Mouse (Mus musculus) adrenal gland, postnatal 25 days (tissue): ENCODE results near the gene Abca14. TPM values are rescaled to one million over a fixed set of nuclear protein-coding genes. Genes with fewer than 3 reads are reported as not detected.
A peak's percentile ranks its signal among the peaks of the same experiment; 100 is the strongest.

Experiments used
- DNase-seq: peaks from one replicate; pipeline ENCODE4 v3.0.0; 2021; ENCODE audit warnings: mixed read lengths
- long read RNA-seq: library from polyadenylated mRNA; stranded (forward); transcript quantifications from one replicate; pipeline ENCODE4 v2.0.0, GENCODE M21; 2021
- total RNA-seq: library from RNA; stranded (reverse); gene quantifications from 2 replicates; pipeline ENCODE4 v1.2.3, GENCODE M21; 2021

The Abca14 gene
- total RNA-seq = not detected in 2 replicates
- long read RNA-seq = 0 reads

GRCm38 (mm10) chr7:120203789-120204188 is at the start of gene Abca14:
Gene Abca14 (plus strand): TSS chr7:120203961.
- peak; percentile 90 for DNase-seq

- DNase-seq = no peak
Measured at GRCm38 (mm10) chr7:120156841-120157409, 46.8 kb upstream of the Abca14 start.

- DNase-seq = no peak
Measured at GRCm38 (mm10) chr7:120157575-120158061, 46.1 kb upstream of the Abca14 start.

GRCm38 (mm10) chr7:120158121-120158613 is 45.6 kb upstream of the Abca14 start:
- DNase-seq = no peak

GRCm38 (mm10) chr7:120163581-120164251 is 40.0 kb upstream of the Abca14 start:
- DNase-seq = no peak

GRCm38 (mm10) chr7:120172188-120172700 is 31.5 kb upstream of the Abca14 start:
- no peak for DNase-seq

- no peak for DNase-seq
Measured at GRCm38 (mm10) chr7:120173603-120174244, 30.0 kb upstream of the Abca14 start, which contains the start of gene Anks4b. Gene Anks4b (plus strand): TSS chr7:120173858.

- DNase-seq = no peak
Measured at GRCm38 (mm10) chr7:120174723-120175504, 28.8 kb upstream of the Abca14 start.

- no peak for DNase-seq
Measured at GRCm38 (mm10) chr7:120177611-120178010, 26.1 kb upstream of the Abca14 start.

- DNase-seq = no peak
Measured at GRCm38 (mm10) chr7:120178935-120179334, 24.8 kb upstream of the Abca14 start.

GRCm38 (mm10) chr7:120180547-120180946 is 23.2 kb upstream of the Abca14 start:
- no peak for DNase-seq

- DNase-seq = no peak
Measured at GRCm38 (mm10) chr7:120181401-120182230, 22.1 kb upstream of the Abca14 start.

GRCm38 (mm10) chr7:120182891-120183290 is 20.9 kb upstream of the Abca14 start:
- DNase-seq = no peak

- DNase-seq = no peak
Measured at GRCm38 (mm10) chr7:120188946-120189345, 14.8 kb upstream of the Abca14 start.

GRCm38 (mm10) chr7:120189369-120190149 is 14.2 kb upstream of the Abca14 start:
- DNase-seq = no peak

- DNase-seq = no peak
Measured at GRCm38 (mm10) chr7:120190150-120190665, 13.6 kb upstream of the Abca14 start.

GRCm38 (mm10) chr7:120192207-120192606 is 11.6 kb upstream of the Abca14 start:
- peak; percentile 21 for DNase-seq

- peak; percentile 23 for DNase-seq
Measured at GRCm38 (mm10) chr7:120192816-120193215, 10.9 kb upstream of the Abca14 start.

- DNase-seq = no peak
Measured at GRCm38 (mm10) chr7:120195207-120195606, 8.6 kb upstream of the Abca14 start.

GRCm38 (mm10) chr7:120201231-120201744 is 2.5 kb upstream of the Abca14 start:
- peak; percentile 51 for DNase-seq
